Mouse (Mus musculus): ENCODE data around the gene Gm1979.
"Not testable (repeated sequence)": the region's sequence is repeated elsewhere in the genome, so short reads cannot be mapped to it uniquely, and the experiment has no call there.

GRCm38 (mm10) chr5:26022816-26023215 lies 18.2 kb upstream of the Gm1979 start, which contains the start of gene Gm5862:
- not testable (repeated sequence) for TF ChIP-seq MYOD1 (IDR thresholded peaks at IDR 0.05; ENCODE audit: control insufficient read depth, insufficient read length, low read depth); MAX (IDR thresholded peaks at IDR 0.05); CTCF (IDR thresholded peaks at IDR 0.05; ENCODE audit: control insufficient read depth, insufficient read depth, insufficient read length); FOSL1 (IDR thresholded peaks at IDR 0.05; ENCODE audit: insufficient read depth, low read length, poor library complexity, severe bottlenecking); USF1 (IDR thresholded peaks at IDR 0.05; ENCODE audit: low read depth); CEBPB (IDR thresholded peaks at IDR 0.05; ENCODE audit: low read depth)

Measured in C2C12 (cell line).